Mouse (Mus musculus) kidney, adult 2 months (tissue): ENCODE data around the gene P3h2. TPM values are rescaled to one million over a fixed set of nuclear protein-coding genes. Genes with fewer than 3 reads are reported as not detected.

Experiments used
- DNase-seq: peaks from one replicate; pipeline ENCODE4 v3.0.0; 2021
- H3K27ac ChIP-seq: fragments of 200-500 bp; 2 replicates; pipeline ENCODE4 v1.5.1; 2012; ENCODE audit warnings: low read depth, low read length, control low read depth, inconsistent platforms; ENCODE audit not compliant: insufficient read depth
- H3K27me3 ChIP-seq: fragments of 200-500 bp; replicated peaks from 2 replicates; pipeline ENCODE4 v1.6.1; 2012; ENCODE audit warnings: mild to moderate bottlenecking, moderate library complexity, low read length, inconsistent platforms; ENCODE audit not compliant: control insufficient read depth, insufficient read depth
- H3K36me3 ChIP-seq: fragments of 200-500 bp; 2 replicates; pipeline ENCODE4 v1.6.1; 2012; ENCODE audit warnings: mild to moderate bottlenecking, moderate library complexity, low read length, inconsistent platforms; ENCODE audit not compliant: control insufficient read depth, insufficient read depth
- H3K4me1 ChIP-seq: fragments of 200-500 bp; 2 replicates; pipeline ENCODE4 v1.6.1; 2011; ENCODE audit warnings: low read length; ENCODE audit not compliant: control insufficient read depth, insufficient read depth
- H3K4me3 ChIP-seq: fragments of 200-500 bp; 2 replicates; pipeline ENCODE4 v1.5.1; 2011; ENCODE audit warnings: mild to moderate bottlenecking, low read depth, low read length, control low read depth; ENCODE audit not compliant: insufficient read depth
- CTCF ChIP-seq: fragments of 200-500 bp; conservative IDR thresholded peaks from 2 replicates; pipeline ENCODE4 v1.5.1; 2011; ENCODE audit warnings: low read depth, mild to moderate bottlenecking, control low read depth, low read length, moderate library complexity, mixed read lengths; ENCODE audit not compliant: insufficient read depth, insufficient read length
- POLR2A ChIP-seq: fragments of 200-500 bp; IDR thresholded peaks from one replicate; pipeline ENCODE4 v1.6.1; 2011; ENCODE audit warnings: low read depth, low read length, control low read depth
- WGBS: fragments of 180-500 bp; shearing (Covaris S2); methylation state at CpG from one replicate; pipeline ENCODE4 v1.1.7; 2018; 5-methylcytosine and 5-hydroxymethylcytosine counted together
- polyA plus RNA-seq: library from polyadenylated mRNA; depleted of rRNA; stranded (reverse); fragments of >200 nt; gene quantifications from 2 replicates; pipeline ENCODE4 v1.2.3, GENCODE M21; 2012

The P3h2 gene
- polyA plus RNA-seq, 1 experiment: 60.1 TPM

DNA sequence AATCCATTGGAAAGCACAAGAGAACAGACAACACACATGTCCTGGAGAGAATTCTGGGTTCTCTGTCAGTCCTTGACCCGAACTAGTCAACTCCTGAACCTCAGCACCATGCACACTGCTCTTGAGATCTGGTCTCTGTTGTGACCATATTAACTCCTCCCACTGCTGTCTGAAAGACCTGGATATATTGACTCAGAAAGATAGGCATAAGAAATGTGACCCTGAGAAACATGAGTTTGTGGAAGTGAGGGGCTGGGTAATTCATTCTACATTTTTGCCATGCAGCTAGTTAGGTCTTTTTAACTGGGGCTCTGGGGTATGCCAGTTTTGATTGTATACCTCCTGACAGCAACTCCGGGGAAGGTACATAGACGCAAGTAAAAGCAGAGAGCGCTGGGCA, 1.3 kb downstream of the P3h2 start:
- 27% methylated on average over 4 of the region's 4 CpGs for WGBS
- no peaks in the 10 kb centered on the region for H3K27me3 ChIP-seq
- H3K4me3 ChIP-seq: peak overlapping the region; percentile 86
- H3K36me3 ChIP-seq: no peaks in the 10 kb centered on the region
- TF ChIP-seq POLR2A (no peak), CTCF (no peak)
- peak; percentile 51 for DNase-seq
- H3K4me1 ChIP-seq: peaks cover 22% of the 10 kb centered on the region; the same call in 1 of the 2 replicates
- H3K27ac ChIP-seq: peak overlapping the region; percentile 92

DNA sequence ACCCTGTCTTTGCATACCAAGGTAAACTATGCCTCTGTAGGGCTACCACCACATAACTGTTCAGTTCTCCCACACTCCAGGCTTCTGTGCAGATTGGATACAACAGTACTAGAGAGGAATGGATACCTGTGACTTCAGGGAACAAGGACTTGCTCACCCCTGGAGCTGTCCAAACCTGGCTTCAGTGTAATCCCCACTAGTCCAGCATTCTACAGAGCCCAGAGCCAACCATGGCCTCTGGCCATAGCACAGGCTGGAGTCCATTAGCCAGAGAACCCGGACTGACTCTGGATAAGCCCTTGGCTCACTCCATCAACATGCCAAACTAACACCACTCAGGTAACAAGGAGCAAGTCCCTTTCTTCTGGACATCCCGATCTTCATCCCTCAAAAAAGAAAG, 2.7 kb downstream of the P3h2 start:
- TF ChIP-seq CTCF: no peak
- TF ChIP-seq POLR2A: no peak

DNA sequence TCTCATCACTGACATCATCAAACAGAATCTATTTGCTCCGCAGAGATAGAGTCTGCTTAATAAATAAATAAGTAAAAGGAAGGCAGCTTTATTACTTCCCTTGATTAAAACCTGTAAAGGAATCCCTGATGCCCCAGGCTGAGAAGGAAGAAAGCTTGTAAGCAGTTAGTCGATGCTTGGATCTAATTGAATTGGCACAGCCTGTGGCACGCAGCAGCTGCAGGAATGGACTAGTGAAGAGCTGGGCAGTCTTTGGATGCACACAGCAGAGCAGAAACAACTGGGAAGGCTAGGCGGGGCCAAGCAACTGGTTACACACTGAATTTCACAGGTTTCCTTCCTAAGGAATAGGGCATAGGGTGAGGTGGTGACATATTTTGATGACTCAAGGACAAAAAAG, 5.4 kb downstream of the P3h2 start:
- no peak for DNase-seq
- no peak overlapping the region for H3K4me3 ChIP-seq
- peaks cover 26% of the 10 kb centered on the region; the same call in 1 of the 2 replicates for H3K4me1 ChIP-seq
- WGBS: 37% methylated on average over 4 of the region's 4 CpGs
- peak overlapping the region; percentile 67; the same call in 1 of the 2 replicates for H3K27ac ChIP-seq
- TF ChIP-seq POLR2A (no peak), CTCF (no peak)
- no peaks in the 10 kb centered on the region for H3K27me3 ChIP-seq
- peaks cover 1% of the 10 kb centered on the region; the same call in 1 of the 2 replicates for H3K36me3 ChIP-seq

More for the DNA sequence above, 2.7 kb downstream of the P3h2 start:
- peak; percentile 44 for DNase-seq
- Histone ChIP-seq H3K4me3 (peak overlapping the region; percentile 40; the same call in 1 of the 2 replicates), H3K36me3 (peaks cover 1% of the 10 kb centered on the region; the same call in 1 of the 2 replicates), H3K27ac (peak overlapping the region; percentile 92), H3K4me1 (peaks cover 31% of the 10 kb centered on the region; the same call in 1 of the 2 replicates), H3K27me3 (no peaks in the 10 kb centered on the region)
- 59% methylated on average over 2 of the region's 2 CpGs for WGBS

DNA sequence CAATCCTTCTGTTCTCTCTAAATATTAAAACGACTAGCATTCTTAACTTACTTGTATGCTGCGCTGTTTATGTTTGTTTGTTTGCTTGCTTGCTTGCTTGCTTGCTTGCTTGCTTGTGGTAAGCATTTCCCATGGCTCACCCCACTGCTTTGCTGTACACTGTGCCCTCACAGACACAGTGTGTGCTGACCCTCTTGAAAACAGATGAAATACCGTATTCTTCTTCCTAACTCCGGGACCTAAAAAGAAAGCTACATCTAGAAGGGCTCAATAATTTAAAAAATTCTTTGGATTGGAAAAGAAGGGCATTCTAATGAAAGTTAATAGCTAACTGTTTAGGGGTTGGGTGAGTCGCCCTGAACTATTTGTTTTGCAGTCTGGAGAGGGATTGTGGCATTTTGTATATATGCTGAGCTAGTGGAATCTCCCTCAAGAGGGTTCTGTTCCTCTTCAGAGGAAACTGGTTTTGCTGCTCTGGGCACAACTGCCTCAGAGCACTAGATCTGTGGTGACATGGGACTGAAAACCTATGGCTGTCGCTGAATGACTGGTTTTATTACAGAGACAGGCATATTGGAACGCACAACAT, 9.8 kb downstream of the P3h2 start:
- TF ChIP-seq POLR2A (no peak), CTCF (no peak)
- Histone ChIP-seq H3K36me3 (peaks cover 1% of the 10 kb centered on the region; the same call in 1 of the 2 replicates), H3K4me1 (peaks cover 25% of the 10 kb centered on the region), H3K27me3 (no peaks in the 10 kb centered on the region), H3K27ac (peak overlapping the region; percentile 97), H3K4me3 (peak overlapping the region; percentile 46)
- WGBS: 34% methylated on average over 7 of the region's 7 CpGs
- peak; percentile 65 for DNase-seq

DNA sequence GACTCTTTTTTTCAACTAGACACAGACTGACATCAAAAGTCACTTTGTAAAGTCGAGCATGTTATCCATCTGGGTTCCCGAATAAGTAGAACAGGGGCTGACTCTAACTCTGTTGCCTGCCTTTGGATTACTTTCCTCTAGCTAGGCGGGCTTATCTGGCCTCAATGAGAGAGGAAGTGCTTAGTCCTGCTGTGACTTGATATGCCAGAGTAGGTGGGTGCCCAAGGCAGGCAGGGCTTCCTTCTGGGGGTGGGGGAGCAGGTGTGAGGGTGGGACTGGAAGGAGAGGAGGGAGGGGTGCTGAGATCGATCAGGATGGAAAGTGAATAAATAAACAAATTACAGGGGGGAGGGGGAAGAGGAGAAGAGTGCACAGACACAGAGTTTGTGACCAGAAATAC, 11.7 kb downstream of the P3h2 start:
- peak overlapping the region; percentile 66; the same call in 1 of the 2 replicates for H3K27ac ChIP-seq
- 43% methylated on average over 4 of the region's 4 CpGs for WGBS
- no peak for DNase-seq
- H3K4me1 ChIP-seq: peaks cover 23% of the 10 kb centered on the region
- H3K27me3 ChIP-seq: no peaks in the 10 kb centered on the region
- no peak overlapping the region for H3K4me3 ChIP-seq
- peaks cover 1% of the 10 kb centered on the region; the same call in 1 of the 2 replicates for H3K36me3 ChIP-seq
- TF ChIP-seq POLR2A (no peak), CTCF (no peak)

DNA sequence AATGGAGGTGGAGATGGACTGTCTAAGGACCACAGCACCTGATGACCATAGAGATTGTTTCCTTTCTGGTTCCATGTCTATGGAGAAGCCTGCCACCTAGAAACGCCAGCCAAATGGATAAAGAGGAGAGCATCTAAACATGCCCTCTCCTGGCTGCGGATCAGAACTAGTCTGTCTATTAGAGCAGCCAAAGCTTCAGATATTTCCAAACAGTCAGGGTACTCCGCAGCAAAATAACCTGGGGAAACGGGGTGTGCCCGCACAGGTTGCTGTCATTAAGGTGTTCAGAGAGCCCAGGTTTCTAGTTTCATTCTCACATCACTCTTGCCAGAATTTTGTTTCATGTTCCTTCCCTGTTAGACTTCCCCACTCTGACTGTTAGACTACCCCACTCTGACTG, 16.6 kb downstream of the P3h2 start:
- Histone ChIP-seq H3K27me3 (no peaks in the 10 kb centered on the region), H3K4me1 (peaks cover 26% of the 10 kb centered on the region), H3K4me3 (no peak overlapping the region), H3K27ac (0 out of 2 replicates have a peak overlapping the region, but pooled peaks have one; percentile 46), H3K36me3 (no peaks in the 10 kb centered on the region)
- no peak for DNase-seq
- WGBS: 78% methylated on average over 5 of the region's 5 CpGs
- TF ChIP-seq CTCF: no peak
- TF ChIP-seq POLR2A: no peak

DNA sequence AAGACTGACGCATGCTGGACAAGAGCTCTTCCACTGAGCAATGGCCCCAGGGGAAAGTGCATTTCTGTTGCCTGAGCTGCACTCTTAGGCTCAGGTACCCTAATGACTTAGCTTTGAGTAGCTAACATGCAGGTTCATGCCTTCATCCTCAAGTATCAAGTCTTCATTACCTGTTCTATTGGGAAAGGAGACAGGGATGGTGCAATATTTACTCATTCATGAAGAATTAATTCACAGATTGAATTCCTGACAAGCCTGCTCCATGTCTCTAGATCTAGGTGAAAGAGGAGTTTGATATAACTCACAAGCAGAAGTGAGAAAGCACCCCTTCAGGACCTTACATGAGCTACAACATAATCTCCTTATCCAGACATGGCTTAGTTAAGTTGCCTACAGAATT, 17.3 kb downstream of the P3h2 start:
- DNase-seq: no peak
- TF ChIP-seq POLR2A: no peak
- TF ChIP-seq CTCF: no peak

More for the DNA sequence above, 17.3 kb downstream of the P3h2 start:
- peak overlapping the region; percentile 54 for H3K27ac ChIP-seq
- no peaks in the 10 kb centered on the region for H3K27me3 ChIP-seq
- 35% methylated on average over 1 of the region's 1 CpGs for WGBS
- H3K4me1 ChIP-seq: peaks cover 24% of the 10 kb centered on the region
- no peak overlapping the region for H3K4me3 ChIP-seq
- H3K36me3 ChIP-seq: no peaks in the 10 kb centered on the region
